Mouse (Mus musculus) embryonic fibroblast, embryonic 13.5 days (primary cell): Measurements from ENCODE around the gene Zdhhc11.

Source experiments
- CTCF ChIP-seq: IDR thresholded peaks from 2 replicates; pipeline ENCODE4 v1.5.1; 2011; ENCODE audit warnings: mild to moderate bottlenecking, control low read depth, low read length, moderate library complexity, borderline replicate concordance; ENCODE audit not compliant: insufficient read depth
- POLR2A ChIP-seq: IDR thresholded peaks from 2 replicates; pipeline ENCODE4 v1.6.1; 2011; ENCODE audit warnings: low read depth, mild to moderate bottlenecking, control low read depth, low read length, moderate library complexity

DNA sequence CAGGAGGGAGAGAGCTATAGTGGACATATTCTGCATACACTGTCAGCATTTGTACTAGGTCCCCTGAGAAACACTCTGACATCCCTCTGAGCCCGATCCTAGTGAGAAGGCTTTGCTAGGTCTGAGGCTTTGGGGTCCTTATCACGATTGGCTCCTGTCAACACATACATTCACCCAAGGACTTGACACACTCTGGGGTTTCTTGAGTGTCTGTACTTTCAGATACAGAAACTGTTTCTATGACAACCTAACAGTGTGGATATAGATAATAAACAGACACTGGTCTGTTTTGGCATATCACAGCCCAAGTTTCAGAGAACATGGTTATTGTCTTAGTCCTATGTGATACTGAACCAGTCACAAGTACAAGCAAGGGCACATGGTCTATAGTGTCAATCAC, 27.1 kb downstream of the Zdhhc11 start:
- TF ChIP-seq CTCF, result no peak
- TF ChIP-seq POLR2A, result no peak
